Mouse (Mus musculus): Measurements from ENCODE around the gene Pkhd1. TPM values are rescaled to one million over a fixed set of nuclear protein-coding genes. Genes with fewer than 3 reads are reported as not detected.

Gene Pkhd1
- total RNA-seq, 2 experiments from 2014 or later = 0.02 to 0.07 TPM

- intact Hi-C loops (cut with DNase I) = no loop called here
- peak in 1 of 2 experiments; percentile 5 for DNase-seq (ENCODE audit: low spot score in 2 of 2)
Measured at GRCm38 (mm10) chr1:20058245-20058644, 559.6 kb downstream of the Pkhd1 start.

GRCm38 (mm10) chr1:20039389-20039788 lies 578.5 kb downstream of the Pkhd1 start:
- DNase-seq (ENCODE audit: low spot score in 2 of 2) = no peak
- intact Hi-C loops (cut with DNase I) = no loop called here

DNA sequence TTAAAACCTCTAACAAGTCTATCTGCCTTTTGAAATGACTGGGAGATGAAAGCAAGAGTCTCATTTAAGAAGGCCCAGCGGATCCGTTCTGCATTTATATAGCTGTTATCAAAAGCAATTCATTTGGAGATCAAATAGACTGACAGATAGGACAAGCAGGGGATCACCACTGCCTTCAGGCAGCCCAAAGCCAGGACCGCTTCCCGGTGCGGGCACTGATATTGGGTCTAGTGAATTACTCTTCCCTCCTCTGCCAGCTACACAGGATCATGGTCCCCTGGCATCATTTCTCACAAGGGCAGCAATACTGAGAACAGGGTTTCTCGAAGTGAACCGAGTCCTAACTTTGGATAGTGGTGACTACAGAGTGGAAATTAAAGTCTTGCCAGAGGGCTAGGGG lies 582.6 kb downstream of the Pkhd1 start:
- intact Hi-C loops (cut with DNase I) = no loop called here
- no peak for DNase-seq (ENCODE audit: low spot score in 2 of 2)

- intact Hi-C loops (cut with DNase I) = no loop called here
- DNase-seq (ENCODE audit: low spot score in 2 of 2) = no peak
Measured at GRCm38 (mm10) chr1:20018198-20018925, 599.5 kb downstream of the Pkhd1 start.

GRCm38 (mm10) chr1:20017619-20018018 lies 600.2 kb downstream of the Pkhd1 start:
- no peak for DNase-seq (ENCODE audit: low spot score in 2 of 2)
- intact Hi-C loops (cut with DNase I) = no loop called here

Other genes starting within 250 kb of the Pkhd1 start
- gene Il17a, start 112.8 kb upstream of the Pkhd1 start, total RNA-seq (2021) = not detected
- gene Il17f, start 172.6 kb upstream of the Pkhd1 start, total RNA-seq (2021) = under 1 TPM in 1 of 2 experiments, not detected in 1; 0.43 TPM
- 1 to 10 TPM; 1.9 to 3.3 TPM for gene Mcm3, start 202.2 kb upstream of the Pkhd1 start, total RNA-seq (2021)

Data from left cerebral cortex, postnatal 36 days (tissue).